Mouse (Mus musculus) midbrain, postnatal 0 days (tissue): Measurements from ENCODE around the gene Asxl1. TPM values are rescaled to one million over a fixed set of nuclear protein-coding genes. Genes with fewer than 3 reads are reported as not detected.
"Not testable (repeated sequence)": the region's sequence is repeated elsewhere in the genome, so short reads cannot be mapped to it uniquely, and the experiment has no call there.

Experiments used
- ATAC-seq: fragments of 200-750 bp; cut with Nextera tagmentation; 2 replicates; pipeline ENCODE4 v1.8.0; 2017; ENCODE audit warnings: moderate number of reproducible peaks, mild to moderate bottlenecking, moderate TSS enrichment, moderate library complexity; ENCODE audit not compliant: low FRiP score
- DNase-seq: peaks from one replicate; pipeline ENCODE4 v3.0.0-alpha.2; 2015; ENCODE audit warnings: low spot score
- H3K27ac ChIP-seq: fragments of 300-500 bp; sonication (generic); 2 replicates; pipeline ENCODE4 v1.5.1; 2014; ENCODE audit warnings: low read depth, mild to moderate bottlenecking, low read length, mixed read lengths
- H3K27me3 ChIP-seq: fragments of 300-500 bp; sonication (generic); 2 replicates; pipeline ENCODE4 v1.6.1; 2014; ENCODE audit warnings: low read length, control low read depth, mixed read lengths; ENCODE audit not compliant: insufficient read depth
- H3K36me3 ChIP-seq: fragments of 300-500 bp; sonication (generic); 2 replicates; pipeline ENCODE4 v1.6.1; 2014; ENCODE audit warnings: low read length, control low read depth, mixed read lengths; ENCODE audit not compliant: insufficient read depth
- H3K4me1 ChIP-seq: fragments of 300-500 bp; sonication (generic); 2 replicates; pipeline ENCODE4 v1.6.1; 2014; ENCODE audit warnings: mild to moderate bottlenecking, control low read depth, antibody characterized with exemption, low read length, mixed read lengths; ENCODE audit not compliant: insufficient read depth
- H3K4me2 ChIP-seq: fragments of 300-500 bp; sonication (generic); 2 replicates; pipeline ENCODE4 v1.6.1; 2014; ENCODE audit warnings: low read depth, mild to moderate bottlenecking, low read length, mixed read lengths; ENCODE audit not compliant: poor library complexity, severe bottlenecking
- H3K4me3 ChIP-seq: fragments of 300-500 bp; sonication (generic); 2 replicates; pipeline ENCODE4 v1.5.1; 2014; ENCODE audit warnings: low read depth, mild to moderate bottlenecking, low read length, moderate library complexity
- H3K9ac ChIP-seq: fragments of 300-500 bp; sonication (generic); replicated peaks from 2 replicates; pipeline ENCODE4 v1.6.1; 2014; ENCODE audit warnings: mild to moderate bottlenecking, low read length, moderate library complexity, mixed read lengths; ENCODE audit not compliant: poor library complexity, severe bottlenecking
- H3K9me3 ChIP-seq: fragments of 300-500 bp; sonication (generic); 2 replicates; pipeline ENCODE4 v1.6.1; 2016; ENCODE audit warnings: low read length, control low read depth
- CTCF ChIP-seq: IDR thresholded peaks from 2 replicates; pipeline ENCODE4 v1.5.1; 2016; ENCODE audit warnings: antibody characterized with exemption, mild to moderate bottlenecking
- WGBS: fragments of 180-500 bp; shearing (Covaris S2); extraction: QIAGEN DNeasy Blood & Tissue Kit; methylation state at CpG from one replicate; pipeline ENCODE4 v1.1.7; 2014; 5-methylcytosine and 5-hydroxymethylcytosine counted together
- polyA plus RNA-seq: library from polyadenylated mRNA; unstranded; fragments of >200 nt; fragmentation: Nextera tagmentation; extraction: Ambion mirVana; gene quantifications from 2 replicates; pipeline ENCODE4 v1.2.1, GENCODE M21; 2015
- total RNA-seq: library from RNA; depleted of rRNA; stranded (reverse); fragments of >200 nt; gene quantifications from 2 replicates; pipeline ENCODE4 v1.2.3, GENCODE M21; 2014

Gene Asxl1
- total and polyA plus RNA-seq, 2 experiments from 2014 or later, result 13.4 to 29.0 TPM

DNA sequence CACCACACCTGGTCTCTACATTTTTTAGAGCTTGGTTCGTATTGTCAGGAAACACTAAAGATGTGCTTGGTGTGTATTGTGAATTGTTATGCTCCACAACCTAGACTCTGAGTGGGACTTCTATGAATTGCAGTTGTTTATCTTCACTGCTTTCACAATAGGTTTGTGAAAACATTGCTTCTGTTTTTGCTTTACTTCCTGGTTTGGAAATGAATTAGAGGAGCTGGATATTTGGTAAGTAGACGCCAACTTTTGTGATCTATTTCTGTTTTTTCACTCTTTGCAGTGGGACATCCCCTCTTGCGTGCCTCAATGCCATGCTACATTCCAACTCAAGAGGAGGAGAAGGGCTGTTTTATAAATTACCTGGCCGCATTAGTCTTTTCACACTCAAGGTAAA lies 11.2 kb downstream of the Asxl1 start:
- 96% methylated on average over 4 of the region's 4 CpGs for WGBS
- TF ChIP-seq CTCF, result no peak
- Histone ChIP-seq H3K27ac (no peak overlapping the region), H3K36me3 (peaks cover 15% of the 10 kb centered on the region), H3K4me3 (no peak overlapping the region), H3K9me3 (no peaks in the 10 kb centered on the region), H3K27me3 (no peaks in the 10 kb centered on the region), H3K4me2 (no peak overlapping the region), H3K4me1 (no peaks in the 10 kb centered on the region), H3K9ac (no peak overlapping the region)
- ATAC-seq, result no peak
- no peak for DNase-seq

- H3K4me1 ChIP-seq, result no peaks in the 10 kb centered on the region
- no peak overlapping the region for H3K4me2 ChIP-seq
- DNase-seq, result no peak
- no peak for TF ChIP-seq CTCF
- no peak for ATAC-seq
- no peaks in the 10 kb centered on the region for H3K9me3 ChIP-seq
- 91% methylated on average over 1 of the region's 1 CpGs for WGBS
- H3K4me3 ChIP-seq, result no peak overlapping the region
- no peak overlapping the region for H3K9ac ChIP-seq
- no peak overlapping the region for H3K27ac ChIP-seq
- peaks cover 18% of the 10 kb centered on the region for H3K36me3 ChIP-seq
- H3K27me3 ChIP-seq, result no peaks in the 10 kb centered on the region
Observed at GRCm38 (mm10) chr2:153361101-153361710, 15.6 kb downstream of the Asxl1 start.

- not testable (repeated sequence) for H3K4me2 ChIP-seq, ATAC-seq, H3K27ac ChIP-seq, H3K9me3 ChIP-seq, H3K4me3 ChIP-seq, H3K27me3 ChIP-seq, DNase-seq, H3K4me1 ChIP-seq, H3K9ac ChIP-seq
- H3K36me3 ChIP-seq, result peaks cover 17% of the 10 kb centered on the region
- 93% methylated on average over 14 of the region's 14 CpGs for WGBS
Observed at GRCm38 (mm10) chr2:153364531-153364930, 18.9 kb downstream of the Asxl1 start.

GRCm38 (mm10) chr2:153370871-153371270 lies 25.2 kb downstream of the Asxl1 start:
- Histone ChIP-seq H3K9ac (no peak overlapping the region), H3K36me3 (peaks cover 10% of the 10 kb centered on the region; the same call in 1 of the 2 replicates), H3K27me3 (no peaks in the 10 kb centered on the region), H3K9me3 (no peaks in the 10 kb centered on the region), H3K27ac (no peak overlapping the region), H3K4me2 (no peak overlapping the region), H3K4me3 (no peak overlapping the region), H3K4me1 (no peaks in the 10 kb centered on the region)
- DNase-seq, result no peak
- TF ChIP-seq CTCF, result no peak
- ATAC-seq, result no peak

GRCm38 (mm10) chr2:153375380-153375779 lies 29.8 kb downstream of the Asxl1 start:
- no peak overlapping the region for H3K4me3 ChIP-seq
- no peak overlapping the region for H3K9ac ChIP-seq
- WGBS, result 76% methylated on average over 2 of the region's 2 CpGs
- TF ChIP-seq CTCF, result no peak
- DNase-seq, result no peak
- no peak overlapping the region for H3K4me2 ChIP-seq
- no peak overlapping the region for H3K27ac ChIP-seq
- H3K9me3 ChIP-seq, result no peaks in the 10 kb centered on the region
- ATAC-seq, result no peak
- no peaks in the 10 kb centered on the region for H3K4me1 ChIP-seq
- peaks cover 3% of the 10 kb centered on the region; the same call in 1 of the 2 replicates for H3K36me3 ChIP-seq
- H3K27me3 ChIP-seq, result no peaks in the 10 kb centered on the region

GRCm38 (mm10) chr2:153380479-153380878 lies 34.9 kb downstream of the Asxl1 start:
- no peaks in the 10 kb centered on the region for H3K9me3 ChIP-seq
- no peaks in the 10 kb centered on the region for H3K27me3 ChIP-seq
- WGBS, result 97% methylated on average over 1 of the region's 1 CpGs
- no peak overlapping the region for H3K4me3 ChIP-seq
- no peak overlapping the region for H3K27ac ChIP-seq
- H3K9ac ChIP-seq, result no peak overlapping the region
- no peak overlapping the region for H3K4me2 ChIP-seq
- H3K4me1 ChIP-seq, result no peaks in the 10 kb centered on the region
- peaks cover 8% of the 10 kb centered on the region; the same call in 1 of the 2 replicates for H3K36me3 ChIP-seq
- ATAC-seq, result no peak
- DNase-seq, result no peak
- TF ChIP-seq CTCF, result no peak
